Mouse (Mus musculus): ENCODE data around the gene Slc2a1.

Gene Slc2a1

DNA sequence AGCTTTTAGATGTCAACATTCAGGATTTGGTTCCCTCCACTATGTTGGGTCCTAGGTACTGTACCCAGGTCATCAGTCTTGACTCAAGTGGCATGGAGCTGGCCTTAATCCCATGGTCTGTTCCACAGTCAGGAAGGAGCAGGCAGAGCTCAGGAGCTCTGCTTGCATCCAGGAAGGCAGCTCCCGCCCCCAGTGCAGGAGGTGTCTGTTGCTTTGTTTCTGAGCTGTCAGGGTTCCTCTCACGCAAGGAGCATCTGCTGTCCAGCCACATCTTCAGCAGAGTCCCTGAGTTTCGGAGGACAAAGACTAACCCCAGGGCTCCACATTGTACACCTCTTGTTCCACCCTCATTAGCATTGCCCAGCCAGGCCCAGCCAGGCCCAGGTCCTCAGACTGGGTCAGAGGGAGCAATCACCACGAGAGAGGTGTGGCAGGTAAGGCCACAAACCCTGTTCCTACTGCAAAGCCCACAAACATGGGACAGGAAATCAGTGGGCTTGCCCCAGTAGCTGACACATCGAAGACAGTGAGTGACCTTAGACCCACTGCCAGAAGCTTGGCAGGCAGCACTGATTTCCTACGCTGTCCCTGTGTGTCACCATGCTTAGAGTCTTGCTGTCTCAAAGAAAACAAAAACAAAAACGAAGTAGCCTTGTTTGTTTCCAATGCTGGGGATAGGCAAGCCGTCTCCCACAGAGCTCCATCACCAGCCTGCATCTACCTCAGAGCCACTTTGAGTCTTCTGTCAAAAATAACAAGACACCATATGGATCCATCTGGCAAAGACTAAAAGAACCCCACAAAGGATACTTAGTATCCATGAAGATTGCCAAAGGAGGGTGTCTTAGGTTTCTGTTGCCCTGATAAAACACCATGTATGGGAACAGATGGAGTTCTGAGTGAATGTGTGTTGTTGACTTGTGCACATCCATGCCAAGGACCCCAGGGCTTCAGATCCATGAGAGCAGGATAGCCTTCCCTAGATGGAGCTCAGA is 10.0 kb upstream of the Slc2a1 start:
- DNase-seq (ENCODE audit: low read depth, low spot score), result no peak

GRCm38 (mm10) chr4:119101392-119101791 is 7.1 kb upstream of the Slc2a1 start:
- DNase-seq (ENCODE audit: low read depth, low spot score), result no peak

GRCm38 (mm10) chr4:119102350-119103126 is 6.0 kb upstream of the Slc2a1 start:
- no peak for DNase-seq (ENCODE audit: low read depth, low spot score)

- DNase-seq (ENCODE audit: low read depth, low spot score), result no peak
These were observed 3.7 kb upstream of the Slc2a1 start for GRCm38 (mm10) chr4:119104847-119105246.

GRCm38 (mm10) chr4:119105704-119106103 is 2.8 kb upstream of the Slc2a1 start:
- peak; percentile 95 for DNase-seq (ENCODE audit: low read depth, low spot score)

GRCm38 (mm10) chr4:119107867-119108266 is 644 bp upstream of the Slc2a1 start:
- no peak for DNase-seq (ENCODE audit: low read depth, low spot score)

DNA sequence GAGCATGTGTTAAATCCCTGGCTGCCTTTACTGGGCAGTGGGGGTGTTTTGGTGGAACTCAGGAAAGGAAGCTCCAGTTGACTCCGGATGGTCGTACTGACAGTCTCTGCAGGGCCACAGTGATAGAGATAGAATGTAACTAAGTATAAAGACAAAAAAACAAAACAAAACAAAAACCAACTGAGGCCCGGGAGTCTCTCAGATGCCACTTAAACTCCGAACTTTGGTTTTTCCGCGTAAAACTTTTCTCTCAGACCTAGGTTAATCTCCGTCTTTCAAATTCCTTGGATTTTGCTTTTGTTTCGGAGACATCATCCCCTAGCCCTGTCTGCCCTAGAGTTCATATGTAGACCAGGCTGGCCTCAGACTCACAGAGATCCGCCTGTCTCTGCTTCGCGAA is 1.1 kb downstream of the Slc2a1 start:
- DNase-seq (ENCODE audit: low read depth, low spot score), result no peak

DNA sequence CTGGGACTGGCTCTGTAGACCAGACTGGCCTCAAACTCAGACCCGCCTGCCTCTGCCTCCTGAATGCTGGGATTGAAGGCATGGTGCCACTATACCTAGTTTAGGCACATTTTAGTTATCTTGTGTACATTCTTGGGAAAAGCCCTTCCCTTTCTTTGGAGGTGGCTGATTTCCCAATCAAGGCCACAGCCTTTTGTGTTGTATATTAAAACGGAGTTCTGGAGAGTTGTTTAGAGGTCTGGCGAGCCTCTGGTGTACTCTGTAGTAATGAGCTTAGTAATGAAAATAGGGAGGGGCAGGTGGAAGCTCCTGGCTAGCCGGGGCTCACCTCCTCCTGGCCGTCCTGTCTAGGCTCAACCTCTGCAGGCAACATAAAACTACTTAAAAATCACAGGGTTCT is 2.0 kb downstream of the Slc2a1 start:
- peak; percentile 60 for DNase-seq (ENCODE audit: low read depth, low spot score)

DNA sequence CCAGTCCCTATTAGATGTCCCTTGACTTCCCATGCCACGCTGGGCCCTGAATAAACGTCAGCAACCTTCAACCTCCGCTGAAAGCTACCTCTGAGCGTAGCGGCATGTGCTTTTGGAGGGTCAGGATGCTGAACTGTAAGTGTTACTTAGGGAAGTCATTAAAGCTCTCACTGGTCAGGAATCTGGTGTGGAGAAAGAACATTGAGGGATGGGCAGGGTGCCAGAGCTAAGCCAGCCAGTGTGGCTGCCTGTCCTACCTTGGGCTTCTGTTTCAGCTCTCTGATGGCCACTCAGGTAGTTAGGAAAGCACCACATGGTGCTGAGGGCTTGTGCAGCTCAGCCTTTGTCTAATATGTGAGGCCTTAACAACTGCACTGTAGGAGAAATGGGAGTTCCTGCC is 2.9 kb downstream of the Slc2a1 start:
- DNase-seq (ENCODE audit: low read depth, low spot score), result no peak

DNA sequence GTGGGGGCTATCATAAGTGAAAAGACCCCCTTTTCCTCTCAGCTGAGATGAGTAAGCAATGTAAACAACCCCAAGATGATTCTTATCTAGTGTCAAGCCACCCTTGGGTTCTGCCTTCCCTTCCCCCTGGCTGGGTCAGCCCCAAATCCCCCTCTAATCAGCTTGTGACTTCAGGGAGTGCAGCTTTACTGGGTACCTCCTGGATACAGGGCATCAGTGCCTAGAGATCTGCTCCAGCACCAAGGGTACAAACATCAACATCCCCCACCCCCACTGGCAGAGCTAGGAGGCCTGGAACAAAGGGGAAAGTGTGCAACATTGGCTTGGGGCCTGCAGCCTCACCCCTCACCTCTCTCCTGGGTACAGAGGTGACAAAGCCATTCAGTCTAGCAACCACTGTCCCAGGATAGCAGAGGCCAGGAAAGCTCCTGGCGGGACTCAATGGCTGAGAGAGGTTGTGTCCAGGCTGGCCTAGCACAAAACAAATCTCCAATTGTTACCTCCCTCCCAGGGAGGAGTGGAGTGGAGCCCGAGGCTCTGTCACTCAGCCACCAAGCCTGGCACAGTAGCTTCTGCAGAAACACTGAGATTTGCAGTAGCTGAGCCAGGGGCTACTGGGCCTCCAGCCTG is 3.9 kb downstream of the Slc2a1 start:
- no peak for DNase-seq (ENCODE audit: low read depth, low spot score)

- DNase-seq (ENCODE audit: low read depth, low spot score), result no peak
These were observed 7.1 kb downstream of the Slc2a1 start for GRCm38 (mm10) chr4:119115611-119116070.

- DNase-seq (ENCODE audit: low read depth, low spot score), result no peak
These were observed 7.8 kb downstream of the Slc2a1 start for GRCm38 (mm10) chr4:119116336-119116735.

DNA sequence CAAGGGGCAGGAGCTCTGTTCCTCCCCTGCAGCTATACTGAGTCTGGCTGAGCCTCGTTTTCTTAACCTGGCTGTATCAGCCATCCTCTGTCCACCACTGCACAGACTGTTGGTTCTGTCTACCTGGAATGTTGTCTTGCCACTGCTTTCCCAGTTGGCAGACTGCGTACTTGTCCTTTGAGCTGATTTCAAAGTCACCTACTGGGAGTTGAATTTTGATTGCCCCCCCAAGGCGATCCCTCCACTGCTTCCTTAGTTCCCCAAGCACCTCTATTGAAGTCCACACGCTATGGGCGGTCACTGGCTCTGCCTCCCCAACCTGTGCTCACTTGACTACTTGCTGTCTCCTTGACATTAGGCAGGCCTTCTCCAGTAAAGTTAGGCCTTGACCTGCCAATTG is 9.1 kb downstream of the Slc2a1 start:
- no peak for DNase-seq (ENCODE audit: low read depth, low spot score)

- DNase-seq (ENCODE audit: low read depth, low spot score), result no peak
These were observed 10.2 kb downstream of the Slc2a1 start for GRCm38 (mm10) chr4:119118659-119119077.

DNA sequence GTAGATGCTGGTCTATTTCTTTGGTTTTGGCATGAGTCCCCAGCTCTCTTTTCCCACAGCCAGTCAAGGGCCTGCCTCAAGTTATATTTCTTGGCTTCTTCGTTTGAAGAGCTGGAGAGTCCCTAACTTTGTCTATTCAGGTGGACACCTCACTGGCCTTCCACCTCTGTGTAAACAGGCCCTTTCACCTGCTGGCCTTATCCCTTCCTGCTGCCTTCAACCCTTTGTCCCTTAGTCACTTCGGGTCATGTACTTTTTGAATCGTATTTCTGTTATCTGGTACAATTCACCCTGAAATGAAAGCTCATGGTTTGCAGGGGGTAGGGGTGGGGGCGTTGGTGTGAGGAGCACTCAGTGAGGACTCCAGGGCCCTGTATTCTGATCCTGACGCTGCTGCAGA is 10.8 kb downstream of the Slc2a1 start:
- no peak for DNase-seq (ENCODE audit: low read depth, low spot score)

- no peak for DNase-seq (ENCODE audit: low read depth, low spot score)
These were observed 11.6 kb downstream of the Slc2a1 start for GRCm38 (mm10) chr4:119120095-119120494.

DNA sequence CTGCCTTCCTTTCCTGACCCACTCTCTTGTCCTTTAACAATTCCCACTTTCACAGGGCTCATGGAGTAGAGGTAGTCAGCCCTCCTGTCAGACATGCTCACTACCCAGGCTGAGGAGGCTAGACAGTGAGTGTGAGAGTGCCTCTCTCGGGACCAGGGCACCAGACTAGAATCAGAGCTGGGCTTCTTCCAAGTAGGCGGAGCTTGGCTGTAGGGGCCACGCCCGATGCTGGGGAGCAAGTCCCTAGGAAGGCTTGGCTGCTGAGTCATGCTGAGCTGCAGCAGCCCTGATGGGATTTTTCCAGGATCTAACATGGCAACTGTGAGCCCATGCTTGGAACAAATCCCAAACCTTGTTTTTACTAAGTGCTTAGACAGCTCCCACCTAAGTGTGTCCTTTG is 12.7 kb downstream of the Slc2a1 start:
- peak; percentile 84 for DNase-seq (ENCODE audit: low read depth, low spot score)

DNA sequence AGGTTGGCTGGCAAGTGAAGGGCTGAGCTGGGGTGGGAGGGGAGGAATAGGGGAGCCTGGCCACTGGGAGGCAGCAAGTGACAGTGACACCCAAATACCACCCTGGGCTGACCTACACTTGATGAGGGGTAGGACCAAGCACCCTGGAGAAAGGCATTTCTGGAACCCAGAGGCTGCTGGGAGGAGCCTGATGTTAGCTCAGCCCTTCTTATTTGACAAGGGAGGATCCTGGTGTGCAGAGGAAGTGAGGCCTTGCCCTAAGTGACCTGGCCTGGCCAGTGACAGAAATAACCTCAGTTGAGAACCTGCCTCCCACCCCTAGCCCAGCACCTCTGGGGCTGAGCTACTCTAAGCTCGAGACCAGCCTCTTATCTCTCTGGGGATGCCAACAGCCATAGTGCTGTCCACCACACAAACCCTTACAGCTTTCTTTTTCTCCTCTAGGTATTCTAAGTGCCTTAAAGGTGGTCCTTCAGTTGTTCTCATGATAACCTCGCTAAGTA is 16.3 kb downstream of the Slc2a1 start:
- no peak for DNase-seq (ENCODE audit: low read depth, low spot score)

- no peak for DNase-seq (ENCODE audit: low read depth, low spot score)
These were observed 17.2 kb downstream of the Slc2a1 start for GRCm38 (mm10) chr4:119125577-119126270.

GRCm38 (mm10) chr4:119127229-119127628 is 18.7 kb downstream of the Slc2a1 start:
- no peak for DNase-seq (ENCODE audit: low read depth, low spot score)

DNA sequence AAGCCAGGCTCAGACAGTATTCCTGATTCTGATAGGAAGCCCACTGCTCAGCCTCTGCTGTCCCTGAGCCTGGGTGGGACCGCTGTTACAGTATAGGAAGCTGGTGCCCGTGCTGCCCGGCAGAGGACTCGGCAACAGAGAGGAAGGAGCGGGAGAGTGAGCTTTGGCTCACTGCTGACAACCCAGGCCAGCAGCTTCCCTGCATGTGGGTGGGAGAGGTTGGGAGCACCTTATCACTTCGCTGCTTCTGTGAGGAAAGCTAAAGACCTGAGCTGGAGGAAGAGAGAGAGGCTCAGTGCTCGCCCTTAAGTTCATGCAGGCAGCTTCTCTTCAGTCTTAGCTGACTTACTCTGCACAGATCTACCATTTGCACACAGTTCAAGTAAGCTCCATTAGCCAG is 20.0 kb downstream of the Slc2a1 start:
- DNase-seq (ENCODE audit: low read depth, low spot score), result no peak
